Mouse (Mus musculus) hindbrain, postnatal 0 days (tissue): ENCODE data around the gene Gm9821. TPM values are rescaled to one million over a fixed set of nuclear protein-coding genes. Genes with fewer than 3 reads are reported as not detected.

Source experiments
- ATAC-seq: fragments of 200-750 bp; cut with Nextera tagmentation; 2 replicates; pipeline ENCODE4 v1.8.0; 2017; ENCODE audit warnings: mild to moderate bottlenecking, moderate TSS enrichment, moderate library complexity
- DNase-seq: peaks from one replicate; pipeline ENCODE4 v3.0.0-alpha.2; 2015; ENCODE audit warnings: low spot score
- H3K27ac ChIP-seq: fragments of 300-500 bp; sonication (generic); 2 replicates; pipeline ENCODE4 v1.5.1; 2014; ENCODE audit warnings: mild to moderate bottlenecking
- H3K27me3 ChIP-seq: fragments of 300-500 bp; sonication (generic); 2 replicates; pipeline ENCODE4 v1.6.1; 2014; ENCODE audit warnings: low read length, mixed read lengths; ENCODE audit not compliant: insufficient read depth
- H3K36me3 ChIP-seq: fragments of 300-500 bp; sonication (generic); 2 replicates; pipeline ENCODE4 v1.6.1; 2014; ENCODE audit warnings: low read length, mixed read lengths; ENCODE audit not compliant: insufficient read depth
- H3K4me1 ChIP-seq: fragments of 300-500 bp; sonication (generic); 2 replicates; pipeline ENCODE4 v1.6.1; 2014; ENCODE audit warnings: antibody characterized with exemption, low read length, mixed read lengths; ENCODE audit not compliant: insufficient read depth
- H3K4me2 ChIP-seq: fragments of 300-500 bp; sonication (generic); 2 replicates; pipeline ENCODE4 v1.6.1; 2014; ENCODE audit warnings: low read depth, mild to moderate bottlenecking, low read length, moderate library complexity, mixed read lengths
- H3K4me3 ChIP-seq: fragments of 300-500 bp; sonication (generic); 2 replicates; pipeline ENCODE4 v1.5.1; 2014; ENCODE audit warnings: low read length
- H3K9ac ChIP-seq: fragments of 300-500 bp; sonication (generic); replicated peaks from 2 replicates; pipeline ENCODE4 v1.6.1; 2014; ENCODE audit warnings: mild to moderate bottlenecking, low read length, moderate library complexity, mixed read lengths
- H3K9me3 ChIP-seq: fragments of 300-500 bp; sonication (generic); 2 replicates; pipeline ENCODE4 v1.6.1; 2016; ENCODE audit warnings: low read length, mixed read lengths
- CTCF ChIP-seq: IDR thresholded peaks from 2 replicates; pipeline ENCODE4 v1.5.1; 2016; ENCODE audit warnings: antibody characterized with exemption, control low read depth, low read depth
- WGBS: fragments of 180-500 bp; shearing (Covaris S2); extraction: QIAGEN DNeasy Blood & Tissue Kit; methylation state at CpG from one replicate; pipeline ENCODE4 v1.1.7; 2014; 5-methylcytosine and 5-hydroxymethylcytosine counted together
- polyA plus RNA-seq: library from polyadenylated mRNA; unstranded; fragments of >200 nt; fragmentation: Nextera tagmentation; extraction: Ambion mirVana; gene quantifications from 2 replicates; pipeline ENCODE4 v1.2.1, GENCODE M21; 2015
- total RNA-seq: library from RNA; depleted of rRNA; stranded (reverse); fragments of >200 nt; gene quantifications from 2 replicates; pipeline ENCODE4 v1.2.3, GENCODE M21; 2014

Gene Gm9821
- total and polyA plus RNA-seq, 2 experiments from 2014 or later, result 0.08 TPM; not detected in 1

- H3K27me3 ChIP-seq, result no peaks in the 10 kb centered on the region
- no peak for DNase-seq
Observed at GRCm38 (mm10) chr2:91946836-91947235, 1.3 kb downstream of the Gm9821 start.

GRCm38 (mm10) chr2:91947397-91948150 is 2.1 kb downstream of the Gm9821 start:
- no peak; the same call in 1 of the 2 replicates for TF ChIP-seq CTCF

More at GRCm38 (mm10) chr2:91946836-91947235, 1.3 kb downstream of the Gm9821 start:
- no peak for ATAC-seq
- H3K36me3 ChIP-seq, result no peaks in the 10 kb centered on the region
- peak overlapping the region; percentile 68; the same call in 1 of the 2 replicates for H3K27ac ChIP-seq
- H3K4me1 ChIP-seq, result peaks cover 39% of the 10 kb centered on the region
- H3K4me3 ChIP-seq, result no peak overlapping the region
- TF ChIP-seq CTCF, result no peak
- H3K9ac ChIP-seq, result no peak overlapping the region
- H3K9me3 ChIP-seq, result no peaks in the 10 kb centered on the region
- no peak overlapping the region for H3K4me2 ChIP-seq
- 50% methylated on average over 6 of the region's 6 CpGs for WGBS

GRCm38 (mm10) chr2:91948151-91948509 is 2.6 kb downstream of the Gm9821 start:
- Histone ChIP-seq H3K27me3 (no peaks in the 10 kb centered on the region), H3K9me3 (no peaks in the 10 kb centered on the region), H3K4me1 (peaks cover 39% of the 10 kb centered on the region), H3K4me3 (no peak overlapping the region), H3K9ac (no peak overlapping the region), H3K27ac (peak overlapping the region; percentile 74), H3K36me3 (no peaks in the 10 kb centered on the region), H3K4me2 (no peak overlapping the region)
- no peak for ATAC-seq
- 74% methylated on average over 6 of the region's 6 CpGs for WGBS
- DNase-seq, result no peak
- TF ChIP-seq CTCF, result no peak

More at GRCm38 (mm10) chr2:91947397-91948150, 2.1 kb downstream of the Gm9821 start:
- H3K4me1 ChIP-seq, result peaks cover 39% of the 10 kb centered on the region
- no peaks in the 10 kb centered on the region for H3K9me3 ChIP-seq
- no peaks in the 10 kb centered on the region for H3K36me3 ChIP-seq
- 33% methylated on average over 11 of the region's 11 CpGs for WGBS
- no peaks in the 10 kb centered on the region for H3K27me3 ChIP-seq
- ATAC-seq (peak; percentile 31), DNase-seq (peak; percentile 48)
- no peak overlapping the region for H3K4me2 ChIP-seq
- 0 out of 2 replicates have a peak overlapping the region, but pooled peaks have one; percentile 29 for H3K9ac ChIP-seq
- peak overlapping the region; percentile 68 for H3K27ac ChIP-seq
- no peak overlapping the region for H3K4me3 ChIP-seq

- no peak overlapping the region for H3K9ac ChIP-seq
- H3K27me3 ChIP-seq, result no peaks in the 10 kb centered on the region
- H3K4me1 ChIP-seq, result peaks cover 40% of the 10 kb centered on the region
- no peak overlapping the region for H3K4me3 ChIP-seq
- no peak overlapping the region for H3K4me2 ChIP-seq
- DNase-seq, result no peak
- H3K36me3 ChIP-seq, result no peaks in the 10 kb centered on the region
- H3K27ac ChIP-seq, result peak overlapping the region; percentile 74; the same call in 1 of the 2 replicates
- TF ChIP-seq CTCF, result no peak
- no peaks in the 10 kb centered on the region for H3K9me3 ChIP-seq
- no peak for ATAC-seq
- 44% methylated on average over 3 of the region's 3 CpGs for WGBS
Observed at GRCm38 (mm10) chr2:91948792-91949241, 3.3 kb downstream of the Gm9821 start.

DNA sequence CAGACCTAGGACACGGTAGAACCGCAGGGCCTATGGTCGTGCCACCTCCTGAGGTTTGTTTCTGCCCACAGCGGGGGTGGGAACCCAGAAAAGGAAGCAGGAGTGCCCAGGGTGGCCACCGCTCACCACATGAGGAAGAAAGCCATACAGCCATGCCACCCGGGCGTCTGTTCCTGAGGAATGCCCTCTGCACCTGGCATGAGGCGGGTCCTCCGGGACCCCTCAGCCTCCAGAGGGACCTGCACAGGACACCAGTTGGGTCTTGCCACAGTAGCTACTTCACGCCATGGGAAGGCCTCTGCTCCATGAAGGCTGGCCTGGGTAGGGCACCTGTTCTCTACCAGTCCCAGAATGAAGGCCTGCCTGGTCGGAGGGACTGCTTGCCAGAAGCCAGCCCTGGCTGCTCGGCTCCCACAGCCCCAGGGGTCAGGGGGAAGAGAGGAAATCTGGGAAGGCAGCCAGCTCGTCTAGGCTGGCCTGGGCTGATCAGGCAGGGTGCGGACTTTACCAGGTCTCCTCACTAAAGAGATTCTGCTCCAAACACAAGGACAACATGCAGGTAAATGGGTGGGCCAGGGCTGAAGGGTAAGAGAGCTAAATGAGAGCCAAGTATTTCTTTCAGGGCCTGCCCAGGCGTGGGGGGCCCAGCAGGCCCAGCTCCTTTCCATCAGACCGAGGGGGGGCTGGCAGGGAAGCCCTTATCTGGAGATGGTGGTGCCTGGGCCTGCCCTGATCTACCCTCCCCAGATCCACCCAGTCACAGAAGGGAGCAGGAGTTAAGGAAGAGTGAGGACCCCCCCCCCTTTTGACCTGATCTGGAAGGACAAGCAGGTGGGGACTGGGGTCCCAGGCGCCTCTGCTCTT is 4.1 kb downstream of the Gm9821 start:
- Histone ChIP-seq H3K27me3 (no peaks in the 10 kb centered on the region), H3K9ac (peak overlapping the region; percentile 37), H3K4me2 (peak overlapping the region; percentile 43), H3K4me1 (peaks cover 44% of the 10 kb centered on the region), H3K9me3 (no peaks in the 10 kb centered on the region), H3K4me3 (0 out of 2 replicates have a peak overlapping the region, but pooled peaks have one; percentile 7), H3K36me3 (no peaks in the 10 kb centered on the region), H3K27ac (peak overlapping the region; percentile 74)
- DNase-seq (peak; percentile 71), ATAC-seq (peak; percentile 14; the same call in 1 of the 2 replicates)
- TF ChIP-seq CTCF, result no peak
- 58% methylated on average over 17 of the region's 17 CpGs for WGBS

DNA sequence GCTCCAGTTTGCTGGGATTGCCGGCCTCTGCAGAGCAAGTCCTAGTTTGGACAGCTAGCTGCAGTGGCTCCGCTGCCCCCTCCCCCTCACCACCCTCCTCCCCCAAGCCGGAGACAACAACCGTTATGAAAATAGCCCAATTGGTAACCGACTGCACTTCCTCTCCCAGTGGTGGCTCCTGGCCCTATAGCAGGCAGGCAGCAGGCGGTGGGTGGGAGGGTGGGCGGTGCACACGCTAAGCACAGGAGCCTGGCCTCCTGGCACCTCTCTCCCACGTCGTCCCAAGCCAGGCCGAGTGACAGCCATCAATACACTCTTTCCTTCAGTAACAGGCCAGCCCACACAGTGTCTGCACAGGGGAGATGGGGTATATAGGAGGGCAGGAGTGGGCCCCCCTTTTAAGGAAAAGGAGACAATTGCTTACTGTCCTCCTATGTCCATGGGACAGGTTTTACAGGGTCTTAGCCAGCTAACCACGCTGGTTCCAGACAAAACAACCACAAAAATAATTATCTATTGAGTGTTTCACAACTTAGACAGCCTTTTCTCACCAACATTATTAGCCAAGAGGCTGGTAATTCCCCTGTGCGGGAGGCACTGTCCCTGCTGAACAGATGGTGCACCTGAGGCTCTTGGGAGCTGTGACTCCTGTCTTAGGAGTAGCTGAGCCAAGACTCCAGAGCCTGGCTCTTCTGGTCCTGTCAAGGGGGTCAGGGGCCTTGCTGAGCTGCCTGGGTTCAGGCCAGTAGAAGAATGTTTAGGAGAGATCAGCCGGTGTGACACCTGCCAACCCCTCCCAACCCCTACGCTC is 5.0 kb downstream of the Gm9821 start:
- ATAC-seq, result peak; percentile 36
- H3K4me1 ChIP-seq, result peaks cover 40% of the 10 kb centered on the region

More for the DNA sequence above, 5.0 kb downstream of the Gm9821 start:
- no peaks in the 10 kb centered on the region for H3K9me3 ChIP-seq
- no peaks in the 10 kb centered on the region for H3K27me3 ChIP-seq
- peak overlapping the region; percentile 74 for H3K27ac ChIP-seq
- H3K36me3 ChIP-seq, result no peaks in the 10 kb centered on the region
- WGBS, result 17% methylated on average over 15 of the region's 15 CpGs
- H3K9ac ChIP-seq, result peak overlapping the region; percentile 37
- H3K4me2 ChIP-seq, result peak overlapping the region; percentile 43
- DNase-seq, result peak; percentile 59
- no peak for TF ChIP-seq CTCF
- H3K4me3 ChIP-seq, result 0 out of 2 replicates have a peak overlapping the region, but pooled peaks have one; percentile 7
